Mouse (Mus musculus) cortical plate, adult 2 months (tissue): ENCODE data around the gene Cacna2d4. TPM values are rescaled to one million over a fixed set of nuclear protein-coding genes. Genes with fewer than 3 reads are reported as not detected.

Experiments
- H3K27ac ChIP-seq: fragments of 200-500 bp; 2 replicates; pipeline ENCODE4 v1.5.1; 2012; ENCODE audit warnings: low read length, control low read depth, inconsistent platforms; ENCODE audit not compliant: insufficient read depth
- H3K4me1 ChIP-seq: fragments of 200-500 bp; 2 replicates; pipeline ENCODE4 v1.6.1; 2011; ENCODE audit warnings: low read length; ENCODE audit not compliant: control insufficient read depth, insufficient read depth
- H3K4me3 ChIP-seq: fragments of 200-500 bp; 2 replicates; pipeline ENCODE4 v1.5.1; 2011; ENCODE audit warnings: mild to moderate bottlenecking, low read length, control low read depth; ENCODE audit not compliant: insufficient read depth
- CTCF ChIP-seq: fragments of 200-500 bp; IDR thresholded peaks from 2 replicates; pipeline ENCODE4 v1.5.1; 2011; ENCODE audit warnings: mild to moderate bottlenecking, control low read depth, low read length; ENCODE audit not compliant: insufficient read depth; ENCODE audit errors: extremely low read depth
- POLR2A ChIP-seq: fragments of 200-500 bp; IDR thresholded peaks from 2 replicates; pipeline ENCODE4 v1.6.1; 2011; ENCODE audit warnings: mild to moderate bottlenecking, low read length, control low read depth; ENCODE audit not compliant: insufficient read depth; ENCODE audit errors: extremely low read depth
- polyA plus RNA-seq: library from polyadenylated mRNA; depleted of rRNA; stranded (reverse); fragments of >200 nt; gene quantifications from 2 replicates; pipeline ENCODE4 v1.2.3, GENCODE M21; 2012; rRNA removed

Cacna2d4 gene
- 2.9 and 3.1 TPM in 2 replicates for polyA plus RNA-seq

DNA sequence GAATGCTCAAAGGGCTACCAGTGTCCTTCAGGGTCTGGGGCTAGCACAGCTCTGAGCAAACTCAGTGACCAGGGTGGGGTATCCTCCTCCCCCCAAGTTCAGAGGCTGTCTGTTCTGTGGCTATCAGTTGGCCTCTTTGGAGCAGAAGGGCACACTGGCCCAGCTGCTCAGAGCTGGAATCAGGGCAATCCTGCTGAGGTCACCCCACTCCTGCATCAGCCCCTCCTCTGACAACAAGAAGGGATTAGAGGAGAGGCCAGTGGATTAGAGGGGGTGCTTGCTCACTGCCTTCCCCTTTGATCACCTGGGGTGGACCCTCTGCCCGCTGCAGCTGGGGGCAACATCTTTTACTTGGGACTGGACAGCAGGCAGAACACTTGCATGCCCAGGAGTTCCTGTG, at the start of gene Cacna2d4:
Gene Cacna2d4, plus strand, starts transcription at position 286 of the 400 bp plus-strand sequence.
- no peak for TF ChIP-seq CTCF
- no peak for TF ChIP-seq POLR2A
- H3K4me1 ChIP-seq: no peaks in the 10 kb centered on the region
- no peak within 1 kb of the TSS for H3K27ac ChIP-seq
- H3K4me3 ChIP-seq: no peak within 1 kb of the TSS

DNA sequence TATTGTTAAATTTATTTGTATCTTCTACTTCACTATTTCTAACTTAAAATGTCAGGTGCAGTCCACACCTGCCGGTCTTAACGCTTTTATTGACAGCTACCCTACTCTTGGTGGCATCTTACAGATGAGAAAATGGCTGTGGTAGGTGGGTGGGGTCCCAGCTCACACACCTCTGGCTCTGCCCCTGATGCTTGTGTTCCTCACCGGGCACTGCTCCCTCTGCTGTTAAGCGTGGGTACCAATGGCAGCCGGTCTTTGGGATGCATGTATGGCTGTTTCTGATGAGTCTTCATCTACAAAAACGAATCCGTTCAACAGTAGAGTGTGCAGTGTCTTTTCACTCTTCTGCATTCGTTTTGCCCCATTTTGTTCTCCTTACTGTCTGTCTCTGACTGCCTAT, 49.7 kb upstream of the Cacna2d4 start:
- no peak overlapping the region for H3K4me3 ChIP-seq
- peaks cover 1% of the 10 kb centered on the region; the same call in 1 of the 2 replicates for H3K4me1 ChIP-seq
- TF ChIP-seq CTCF (peak; percentile 38), POLR2A (no peak)
- no peak overlapping the region for H3K27ac ChIP-seq

DNA sequence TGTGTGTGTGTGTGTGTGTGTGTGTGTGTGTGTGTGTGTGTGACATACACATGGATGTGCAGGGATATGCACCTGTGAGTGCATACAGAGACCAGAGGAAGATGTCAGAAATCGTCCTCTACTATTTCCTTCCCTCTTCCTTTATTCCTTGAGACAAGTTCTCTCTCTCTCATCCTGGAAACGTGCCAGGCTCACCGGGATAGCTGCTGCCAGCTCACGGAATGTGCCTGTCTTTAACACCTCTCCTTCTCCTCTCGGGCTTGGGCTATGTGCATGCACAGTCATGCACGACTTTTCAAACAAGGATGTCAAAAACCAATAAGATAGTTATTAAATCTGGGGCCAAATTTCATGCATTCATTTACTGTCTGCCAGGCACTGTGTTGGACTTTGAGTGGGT, 48.7 kb upstream of the Cacna2d4 start:
- TF ChIP-seq POLR2A (no peak), CTCF (no peak)
- Histone ChIP-seq H3K27ac (no peak overlapping the region), H3K4me1 (peaks cover 3% of the 10 kb centered on the region; the same call in 1 of the 2 replicates), H3K4me3 (no peak overlapping the region)

GRCm38 (mm10) chr6:119191478-119191877, 44.8 kb upstream of the Cacna2d4 start:
- no peak for TF ChIP-seq POLR2A
- Histone ChIP-seq H3K27ac (no peak overlapping the region), H3K4me1 (peaks cover 3% of the 10 kb centered on the region; the same call in 1 of the 2 replicates), H3K4me3 (no peak overlapping the region)

DNA sequence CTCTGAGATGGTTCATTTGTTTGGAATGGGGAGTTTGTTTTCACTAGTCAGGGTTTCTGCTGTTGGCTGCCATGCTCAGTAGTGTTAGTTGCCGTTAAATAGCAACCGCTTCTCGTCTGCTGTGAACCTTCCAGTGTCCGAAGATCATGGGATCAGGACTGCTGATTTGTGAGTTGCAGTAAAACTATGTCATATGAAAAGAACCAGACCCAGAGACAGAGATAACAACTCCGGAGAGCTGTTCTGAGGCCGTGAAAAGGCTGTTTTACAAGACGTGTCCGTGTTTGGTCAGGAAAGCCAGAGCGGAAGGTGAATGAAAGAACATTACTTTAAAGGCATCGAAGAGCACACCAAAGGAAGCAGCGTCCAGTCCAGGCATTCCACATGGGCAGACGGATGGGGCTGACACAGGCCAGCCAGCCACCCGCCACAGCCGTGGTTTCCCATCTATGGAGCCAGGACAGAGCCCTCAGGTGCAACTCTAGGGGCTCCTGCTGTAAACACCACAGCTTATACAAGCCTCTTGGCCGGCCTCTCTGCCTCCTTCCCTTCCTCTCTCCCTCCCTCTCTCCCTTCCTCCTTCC, 42.7 kb upstream of the Cacna2d4 start:
- TF ChIP-seq POLR2A: no peak
- no peak for TF ChIP-seq CTCF
- peaks cover 3% of the 10 kb centered on the region; the same call in 1 of the 2 replicates for H3K4me1 ChIP-seq
- no peak overlapping the region for H3K4me3 ChIP-seq
- no peak overlapping the region for H3K27ac ChIP-seq

GRCm38 (mm10) chr6:119194161-119194560, 42.2 kb upstream of the Cacna2d4 start:
- Histone ChIP-seq H3K4me3 (no peak overlapping the region), H3K4me1 (peaks cover 3% of the 10 kb centered on the region; the same call in 1 of the 2 replicates), H3K27ac (no peak overlapping the region)
- TF ChIP-seq CTCF (no peak), POLR2A (no peak)

DNA sequence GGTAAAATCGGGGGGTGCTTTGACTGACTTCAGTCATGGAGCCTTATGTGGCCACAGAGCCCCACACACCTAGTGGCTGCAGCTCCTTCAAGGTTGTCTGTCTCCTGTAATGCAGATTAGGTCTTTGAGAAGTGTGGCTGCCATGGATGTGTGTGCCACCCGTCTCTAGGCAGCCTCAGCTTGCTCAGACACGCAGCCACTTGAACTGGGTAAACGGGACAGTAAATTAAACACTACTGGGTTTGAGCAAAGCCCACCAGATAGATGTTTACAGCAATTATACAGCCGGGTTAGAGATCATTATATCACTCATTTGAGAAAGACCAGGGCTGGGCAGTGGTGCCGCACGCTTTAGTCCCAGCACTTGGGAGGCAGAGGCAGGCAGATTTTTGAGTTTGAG, 41.7 kb upstream of the Cacna2d4 start:
- Histone ChIP-seq H3K4me1 (peaks cover 3% of the 10 kb centered on the region; the same call in 1 of the 2 replicates), H3K27ac (no peak overlapping the region), H3K4me3 (no peak overlapping the region)
- TF ChIP-seq POLR2A (no peak), CTCF (no peak)

- TF ChIP-seq POLR2A: no peak
- TF ChIP-seq CTCF: no peak
- Histone ChIP-seq H3K4me1 (peaks cover 2% of the 10 kb centered on the region; the same call in 1 of the 2 replicates), H3K27ac (no peak within 1 kb of the TSS), H3K4me3 (no peak within 1 kb of the TSS)
Measured at GRCm38 (mm10) chr6:119196382-119197305, 39.7 kb upstream of the Cacna2d4 start, which contains the start of gene Cacna1c. Gene Cacna1c, minus strand, starts transcription at chr6:119196418.

GRCm38 (mm10) chr6:119198534-119199273, 37.6 kb upstream of the Cacna2d4 start:
- no peak overlapping the region for H3K27ac ChIP-seq
- no peak overlapping the region for H3K4me3 ChIP-seq
- no peak for TF ChIP-seq POLR2A
- no peak for TF ChIP-seq CTCF
- no peaks in the 10 kb centered on the region; the same call in 1 of the 2 replicates for H3K4me1 ChIP-seq
